Mouse (Mus musculus) G1E (cell line): ENCODE measurements around the gene Pkp2. TPM values are rescaled to one million over a fixed set of nuclear protein-coding genes. Genes with fewer than 3 reads are reported as not detected.
"Not testable (repeated sequence)": the region's sequence is repeated elsewhere in the genome, so short reads cannot be mapped to it uniquely, and the experiment has no call there.

Experiments used
- ATAC-seq: 2 replicates; pipeline ENCODE4 v1.8.0; 2016; ENCODE audit warnings: mild to moderate bottlenecking; ENCODE audit not compliant: insufficient number of reproducible peaks, poor library complexity, low FRiP score, severe bottlenecking; ENCODE audit errors: extremely low read depth
- DNase-seq: peaks from one replicate; pipeline ENCODE4 v3.0.0; 2012; ENCODE audit warnings: low spot score
- H3K27me3 ChIP-seq: 2 replicates; pipeline ENCODE4 v1.6.1; 2012; ENCODE audit warnings: mild to moderate bottlenecking, low read length, inconsistent platforms; ENCODE audit not compliant: insufficient read depth
- H3K36me3 ChIP-seq: replicated peaks from 2 replicates; pipeline ENCODE3; 2012; ENCODE audit warnings: mild to moderate bottlenecking, inconsistent platforms
- H3K4me1 ChIP-seq: 2 replicates; pipeline ENCODE4 v1.6.1; 2012; ENCODE audit warnings: low read depth, low read length, inconsistent platforms, mixed read lengths; ENCODE audit not compliant: insufficient read depth
- H3K4me3 ChIP-seq: 2 replicates; pipeline ENCODE4 v1.5.1; 2012; ENCODE audit warnings: low read depth, mild to moderate bottlenecking, inconsistent platforms, low read length, moderate library complexity, mixed read lengths
- H3K9me3 ChIP-seq: replicated peaks from 2 replicates; pipeline ENCODE4 v1.6.1; 2012; ENCODE audit warnings: inconsistent platforms
- CTCF ChIP-seq: IDR thresholded peaks from 2 replicates; pipeline ENCODE4 v1.5.1; 2012; ENCODE audit warnings: low read depth, low read length, inconsistent platforms, mixed read lengths
- GATA1 ChIP-seq: IDR thresholded peaks from 2 replicates; pipeline ENCODE4 v1.6.1; 2012; ENCODE audit warnings: borderline replicate concordance, low read length, inconsistent platforms, mixed read lengths
- GATA2 ChIP-seq: IDR thresholded peaks from 2 replicates; pipeline ENCODE4 v1.6.1; 2012; ENCODE audit warnings: low read depth, low read length, inconsistent platforms, borderline replicate concordance
- POLR2AphosphoS5 ChIP-seq: IDR thresholded peaks from 2 replicates; pipeline ENCODE4 v1.6.1; 2012; ENCODE audit warnings: low read depth, low read length, inconsistent platforms; ENCODE audit not compliant: insufficient replicate concordance
- TAL1 ChIP-seq: conservative IDR thresholded peaks from 2 replicates; pipeline ENCODE4 v1.6.1; 2012; ENCODE audit warnings: low read depth, low read length, inconsistent platforms, mixed read lengths
- polyA plus RNA-seq: library from polyadenylated mRNA; stranded (reverse); fragments of >175 nt; gene quantifications from 2 replicates; pipeline ENCODE4 v1.2.3, GENCODE M21; 2012
- total RNA-seq, 2 experiments: library from RNA; stranded (forward) in 1 of 2; stranded (reverse) in 1 of 2; fragments of 200-1000 nt in 1 of 2; fragments of >200 nt in 1 of 2; fragmentation: Nextera tagmentation in 1 of 2; gene quantifications; 2 replicates each; pipeline ENCODE4 v1.2.3; 2014 to 2017

The Pkp2 gene
- total RNA-seq (2014; fragmentation: Nextera tagmentation) (15.4 and 19.6 TPM in 2 replicates), total RNA-seq (2017) (19.5 and 19.8 TPM in 2 replicates), polyA plus RNA-seq (12.1 and 16.8 TPM in 2 replicates)

GRCm38 (mm10) chr16:16213079-16213760 lies at the start of gene Pkp2:
TSS of gene Pkp2 (plus strand) at chr16:16213318.
- DNase-seq = peak; percentile 82
- Histone ChIP-seq H3K4me3 (peak within 1 kb of the TSS; percentile 97), H3K27me3 (no peaks in the 10 kb centered on the region; the same call in 1 of the 2 replicates), H3K4me1 (peaks cover 50% of the 10 kb centered on the region), H3K36me3 (peaks cover 9% of the 10 kb centered on the region), H3K9me3 (no peaks in the 10 kb centered on the region)
- ATAC-seq = peak; percentile 87
- TF ChIP-seq TAL1 = no peak
- TF ChIP-seq GATA1 = no peak
- TF ChIP-seq POLR2AphosphoS5 = 0 out of 2 replicates have a peak, but pooled peaks have one; percentile 22

GRCm38 (mm10) chr16:16197374-16197773 lies 15.7 kb upstream of the Pkp2 start:
- Histone ChIP-seq H3K4me3 (no peak overlapping the region), H3K4me1 (no peaks in the 10 kb centered on the region), H3K9me3 (no peaks in the 10 kb centered on the region), H3K27me3 (peaks cover 7% of the 10 kb centered on the region), H3K36me3 (no peaks in the 10 kb centered on the region)
- no peak for ATAC-seq
- TF ChIP-seq GATA1 = no peak
- TF ChIP-seq GATA2 = no peak
- TF ChIP-seq CTCF = no peak
- no peak for TF ChIP-seq TAL1
- no peak for TF ChIP-seq POLR2AphosphoS5
- DNase-seq = no peak

- ATAC-seq = peak; percentile 40; the same call in 1 of the 2 replicates
- not testable (repeated sequence) for H3K9me3 ChIP-seq
- DNase-seq = peak; percentile 16
Observed at GRCm38 (mm10) chr16:16201991-16202390, 11.1 kb upstream of the Pkp2 start.

GRCm38 (mm10) chr16:16204648-16205047 lies 8.5 kb upstream of the Pkp2 start:
- no peak for ATAC-seq
- no peak overlapping the region for H3K4me3 ChIP-seq
- H3K4me1 ChIP-seq = peaks cover 13% of the 10 kb centered on the region
- no peak for DNase-seq
- no peaks in the 10 kb centered on the region for H3K9me3 ChIP-seq
- no peaks in the 10 kb centered on the region for H3K36me3 ChIP-seq
- H3K27me3 ChIP-seq = peaks cover 5% of the 10 kb centered on the region; the same call in 1 of the 2 replicates
- TF ChIP-seq GATA2 (no peak), TAL1 (no peak)

More at GRCm38 (mm10) chr16:16201991-16202390, 11.1 kb upstream of the Pkp2 start:
- 0 out of 2 replicates have a peak, but pooled peaks have one; percentile 7 for TF ChIP-seq CTCF
- not testable (repeated sequence) for H3K27me3 ChIP-seq, H3K36me3 ChIP-seq, H3K4me1 ChIP-seq, H3K4me3 ChIP-seq

- ATAC-seq = no peak
- TF ChIP-seq POLR2AphosphoS5 (no peak), TAL1 (no peak), GATA1 (no peak), CTCF (no peak), GATA2 (no peak)
- peak overlapping the region; percentile 97 for H3K4me3 ChIP-seq
- DNase-seq = no peak
- peaks cover 50% of the 10 kb centered on the region for H3K4me1 ChIP-seq
- H3K36me3 ChIP-seq = peaks cover 9% of the 10 kb centered on the region
- no peaks in the 10 kb centered on the region; the same call in 1 of the 2 replicates for H3K27me3 ChIP-seq
- no peaks in the 10 kb centered on the region for H3K9me3 ChIP-seq
Observed at GRCm38 (mm10) chr16:16212723-16213078, 417 bp upstream of the Pkp2 start.

- Histone ChIP-seq H3K4me1 (peaks cover 50% of the 10 kb centered on the region), H3K4me3 (peak overlapping the region; percentile 97), H3K27me3 (no peaks in the 10 kb centered on the region; the same call in 1 of the 2 replicates), H3K36me3 (peaks cover 9% of the 10 kb centered on the region), H3K9me3 (no peaks in the 10 kb centered on the region)
- TF ChIP-seq POLR2AphosphoS5 = no peak
- no peak for TF ChIP-seq CTCF
- no peak for TF ChIP-seq GATA2
- no peak for TF ChIP-seq GATA1
- no peak for TF ChIP-seq TAL1
- ATAC-seq (0 out of 2 replicates have a peak, but pooled peaks have one; percentile 9), DNase-seq (peak; percentile 15)
Observed at GRCm38 (mm10) chr16:16213761-16214305, 715 bp downstream of the Pkp2 start.
